Mouse (Mus musculus) monocyte, adult 5-6 weeks (primary cell): ENCODE measurements around the gene Heg1. TPM values are rescaled to one million over a fixed set of nuclear protein-coding genes. Genes with fewer than 3 reads are reported as not detected.
A peak's percentile ranks its signal among the peaks of the same experiment; 100 is the strongest.

Source experiments
- ATAC-seq: fragments of 153-309, 156-312 bp; replicated peaks from 2 replicates; pipeline ENCODE4 v1.8.0; 2017; ENCODE audit warnings: mild to moderate bottlenecking; ENCODE audit not compliant: low TSS enrichment, insufficient number of reproducible peaks, severe bottlenecking, poor library complexity, low FRiP score
- total RNA-seq: library from RNA; stranded (forward); fragments of 200-1000, 200-491, 200-594 nt; gene quantifications from 3 replicates; pipeline ENCODE4 v1.2.3, GENCODE M21; 2017

Gene Heg1
- total RNA-seq, 1 experiment from 2014 or later = 64.3 TPM

- no peak for ATAC-seq
Observed at GRCm38 (mm10) chr16:33675848-33676184, 8.4 kb upstream of the Heg1 start.

- no peak for ATAC-seq
Observed at GRCm38 (mm10) chr16:33676347-33677312, 7.5 kb upstream of the Heg1 start.

GRCm38 (mm10) chr16:33677313-33677690, 6.9 kb upstream of the Heg1 start:
- ATAC-seq = no peak

GRCm38 (mm10) chr16:33677901-33678300, 6.3 kb upstream of the Heg1 start:
- 0 out of 2 replicates have a peak, but pooled peaks have one; percentile 28 for ATAC-seq

GRCm38 (mm10) chr16:33680271-33680670, 3.9 kb upstream of the Heg1 start:
- ATAC-seq = no peak

GRCm38 (mm10) chr16:33680816-33681215, 3.4 kb upstream of the Heg1 start:
- no peak for ATAC-seq

- no peak for ATAC-seq
Observed at GRCm38 (mm10) chr16:33681661-33682060, 2.5 kb upstream of the Heg1 start.

GRCm38 (mm10) chr16:33682651-33683050, 1.5 kb upstream of the Heg1 start:
- ATAC-seq = no peak

GRCm38 (mm10) chr16:33683206-33684161, 686 bp upstream of the Heg1 start:
- ATAC-seq = peak; percentile 38; the same call in 1 of the 2 replicates

- ATAC-seq = 0 out of 2 replicates have a peak, but pooled peaks have one; percentile 21
Observed at GRCm38 (mm10) chr16:33684703-33685701, 832 bp downstream of the Heg1 start.

GRCm38 (mm10) chr16:33686056-33686455, 1.9 kb downstream of the Heg1 start:
- ATAC-seq = no peak

GRCm38 (mm10) chr16:33687724-33688123, 3.6 kb downstream of the Heg1 start:
- no peak for ATAC-seq

GRCm38 (mm10) chr16:33690975-33691747, 7.0 kb downstream of the Heg1 start:
- ATAC-seq = peak; percentile 89

GRCm38 (mm10) chr16:33693553-33693952, 9.4 kb downstream of the Heg1 start:
- peak; percentile 30; the same call in 1 of the 2 replicates for ATAC-seq

GRCm38 (mm10) chr16:33696811-33697575, 12.8 kb downstream of the Heg1 start:
- ATAC-seq = no peak

- no peak for ATAC-seq
Observed at GRCm38 (mm10) chr16:33697576-33698276, 13.6 kb downstream of the Heg1 start.
